11 mouse cellular contexts compared by ENCODE assay signal in genomic region chr14:51915030-51915429, GRCm38 (mm10). TPM values are rescaled to one million over a fixed set of nuclear protein-coding genes. Genes with fewer than 3 reads are reported as not detected.
DNase-seq lines count a peak whose midpoint lies in the region; ATAC-seq lines count a peak whose summit lies in the region.
"Had no signal": no experiment of that assay in that cellular context is flagged by ENCODE, and none has a peak within 500 bp of the region (broad histone marks: within the 10 kb centered on the region; RNA-seq: fewer than 3 reads in every experiment).

No protein-coding gene starts in this region.

- peaks cover 34% of the 10 kb centered on the region for H3K27me3 ChIP-seq in forebrain, embryonic 12.5 days
- H3K27me3 ChIP-seq in forebrain, embryonic 11.5 days (ENCODE audit: control insufficient read depth, insufficient read depth, low read length): peaks cover 3% of the 10 kb centered on the region
- no peaks in the 10 kb centered on the region; the same call in 1 of the 2 replicates for H3K27me3 ChIP-seq in heart, embryonic 14.5 days (ENCODE audit: control insufficient read depth, insufficient read depth, low read length)
- H3K27me3 ChIP-seq in stomach, embryonic 14.5 days (ENCODE audit: control insufficient read depth, insufficient read depth, low read length): no peaks in the 10 kb centered on the region

- DNase-seq in forebrain, embryonic 11.5 days (ENCODE audit: low spot score): no peak
- DNase-seq in lung, postnatal 10 days: peak; percentile 27
- no peak for DNase-seq in lung, postnatal 36 days
- no peak for DNase-seq in thymus, postnatal 36 days
- DNase-seq in right cerebral cortex, adult 18-20 months: no peak

- H3K4me2 ChIP-seq in forebrain, embryonic 12.5 days: peak overlapping the region; percentile 99
- H3K4me2 ChIP-seq in forebrain, embryonic 11.5 days (ENCODE audit: low read depth, low read length, severe bottlenecking): no peak overlapping the region
- peak overlapping the region; percentile 98 for H3K4me2 ChIP-seq in heart, embryonic 14.5 days (ENCODE audit: low read length)
- H3K4me2 ChIP-seq in stomach, embryonic 14.5 days (replicated peaks; ENCODE audit: low read depth, low read length): no peak overlapping the region

- H3K9ac ChIP-seq in forebrain, embryonic 12.5 days: no peak overlapping the region
- H3K9ac ChIP-seq in forebrain, embryonic 11.5 days (ENCODE audit: low read length): no peak overlapping the region
- H3K9ac ChIP-seq in heart, embryonic 14.5 days (ENCODE audit: low read length): peak overlapping the region; percentile 22; the same call in 1 of the 2 replicates
- no peak overlapping the region for H3K9ac ChIP-seq in stomach, embryonic 14.5 days (replicated peaks; ENCODE audit: low read depth, low read length)

- no peaks in the 10 kb centered on the region for H3K9me3 ChIP-seq in forebrain, embryonic 12.5 days
- no peaks in the 10 kb centered on the region for H3K9me3 ChIP-seq in forebrain, embryonic 11.5 days (ENCODE audit: control insufficient read depth, low read length)
- H3K9me3 ChIP-seq in heart, embryonic 14.5 days (ENCODE audit: control insufficient read depth, low read length): no peaks in the 10 kb centered on the region
- no peaks in the 10 kb centered on the region for H3K9me3 ChIP-seq in stomach, embryonic 14.5 days (ENCODE audit: control insufficient read depth, low read depth, low read length)

- H3K27ac ChIP-seq in forebrain, embryonic 12.5 days: peak overlapping the region; percentile 67
- no peak overlapping the region for H3K27ac ChIP-seq in forebrain, embryonic 11.5 days (ENCODE audit: low read depth, low read length)
- peak overlapping the region; percentile 92 to 96 for H3K27ac ChIP-seq in heart, embryonic 14.5 days (replicated peaks in 1 of 2; ENCODE audit: control insufficient read depth in 1 of 2, insufficient read depth in 1 of 2, low read depth in 2 of 2, low read length in 2 of 2)
- H3K27ac ChIP-seq in stomach, embryonic 14.5 days (ENCODE audit: low read length): peak overlapping the region; percentile 55; the same call in 1 of the 2 replicates

- no peak overlapping the region for H3K4me3 ChIP-seq in forebrain, embryonic 12.5 days (replicated peaks)
- H3K4me3 ChIP-seq in forebrain, embryonic 11.5 days (ENCODE audit: low read depth, low read length): no peak overlapping the region
- no peak overlapping the region for H3K4me3 ChIP-seq in heart, embryonic 14.5 days (ENCODE audit: control insufficient read depth in 1 of 2, insufficient read depth in 1 of 2, low read depth in 1 of 2, low read length in 2 of 2)
- no peak overlapping the region for H3K4me3 ChIP-seq in stomach, embryonic 14.5 days (ENCODE audit: low read depth, low read length)

- peaks cover 27% of the 10 kb centered on the region for H3K4me1 ChIP-seq in forebrain, embryonic 12.5 days
- H3K4me1 ChIP-seq in forebrain, embryonic 11.5 days (replicated peaks; ENCODE audit: control insufficient read depth, insufficient read depth, low read length): peaks cover 3% of the 10 kb centered on the region; the same call in 1 of the 2 replicates
- H3K4me1 ChIP-seq in heart, embryonic 14.5 days (ENCODE audit: control insufficient read depth in 2 of 2, insufficient read depth in 2 of 2, low read length in 2 of 2): peaks cover 13 to 24% of the 10 kb centered on the region in 2 experiments
- H3K4me1 ChIP-seq in stomach, embryonic 14.5 days (ENCODE audit: control insufficient read depth, insufficient read depth, low read length): peaks cover 7% of the 10 kb centered on the region; the same call in 1 of the 2 replicates

- ATAC-seq in forebrain, embryonic 12.5 days (ENCODE audit: low FRiP score): no peak
- ATAC-seq in forebrain, embryonic 11.5 days (replicated peaks; ENCODE audit: low FRiP score): no peak
- no peak for ATAC-seq in heart, embryonic 14.5 days (ENCODE audit: insufficient number of reproducible peaks, insufficient read depth, low FRiP score, low read depth)
- ATAC-seq in stomach, embryonic 14.5 days (ENCODE audit: insufficient number of reproducible peaks, insufficient read depth, low FRiP score, low read depth): no peak
- ATAC-seq: CD4-positive, CD25-positive, alpha-beta regulatory T cell, adult 4 months had no signal

- WGBS in forebrain, embryonic 12.5 days: 42% methylated on average over 3 of the region's 3 CpGs
- WGBS in forebrain, embryonic 11.5 days: 46% methylated on average over 3 of the region's 3 CpGs
- 2% methylated on average over 3 of the region's 3 CpGs for WGBS in heart, embryonic 14.5 days
- 26% methylated on average over 3 of the region's 3 CpGs for WGBS in stomach, embryonic 14.5 days

- no peaks in the 10 kb centered on the region for H3K36me3 ChIP-seq in forebrain, embryonic 12.5 days (replicated peaks)
- no peaks in the 10 kb centered on the region for H3K36me3 ChIP-seq in forebrain, embryonic 11.5 days (ENCODE audit: control insufficient read depth, insufficient read depth, low read length)
- H3K36me3 ChIP-seq in heart, embryonic 14.5 days (ENCODE audit: control insufficient read depth, insufficient read depth, low read length): peaks cover 13% of the 10 kb centered on the region
- H3K36me3 ChIP-seq in stomach, embryonic 14.5 days (ENCODE audit: control insufficient read depth, insufficient read depth, low read length): no peaks in the 10 kb centered on the region

RNA-seq across cellular contexts. Expression of gene Ndrg2, which starts 1.1 kb away (rescaled TPM):
- 34.2 and 41.1 TPM in 2 replicates for polyA plus RNA-seq in forebrain, embryonic 12.5 days (2016; fragmentation: Nextera tagmentation; extraction: Ambion mirVana)
- 8.9 and 11.2 TPM in 2 replicates for polyA plus RNA-seq in forebrain, embryonic 11.5 days (2014; fragmentation: Nextera tagmentation; extraction: Ambion mirVana)
- 235 and 269 TPM in 2 replicates for polyA plus RNA-seq in heart, embryonic 14.5 days (2014; fragmentation: Nextera tagmentation; extraction: Ambion mirVana)
- 54.6 and 59.3 TPM in 2 replicates for polyA plus RNA-seq in stomach, embryonic 14.5 days (2014; fragmentation: Nextera tagmentation; extraction: Ambion mirVana)

RNA-seq across cellular contexts. Expression of gene Tppp2, which starts 3.2 kb away (rescaled TPM):
- polyA plus RNA-seq in forebrain, embryonic 12.5 days (2016; fragmentation: Nextera tagmentation; extraction: Ambion mirVana): not detected in 2 replicates
- polyA plus RNA-seq in forebrain, embryonic 11.5 days (2014; fragmentation: Nextera tagmentation; extraction: Ambion mirVana): not detected in 2 replicates
- polyA plus RNA-seq in heart, embryonic 14.5 days (2014; fragmentation: Nextera tagmentation; extraction: Ambion mirVana): not detected in 2 replicates
- polyA plus RNA-seq in stomach, embryonic 14.5 days (2014; fragmentation: Nextera tagmentation; extraction: Ambion mirVana): not detected in 2 replicates
- polyA plus RNA-seq: CD4-positive, CD25-positive, alpha-beta regulatory T cell, adult 4 months; large intestine, adult 2 months; spleen, adult 2 months had no signal

RNA-seq across cellular contexts. Expression of gene Rnase13, which starts 7.5 kb away (rescaled TPM):
- polyA plus RNA-seq in forebrain, embryonic 12.5 days (2016; fragmentation: Nextera tagmentation; extraction: Ambion mirVana): not detected in 2 replicates
- not detected in 2 replicates for polyA plus RNA-seq in forebrain, embryonic 11.5 days (2014; fragmentation: Nextera tagmentation; extraction: Ambion mirVana)
- polyA plus RNA-seq in heart, embryonic 14.5 days (2014; fragmentation: Nextera tagmentation; extraction: Ambion mirVana): not detected in 2 replicates
- not detected in 2 replicates for polyA plus RNA-seq in stomach, embryonic 14.5 days (2014; fragmentation: Nextera tagmentation; extraction: Ambion mirVana)
- polyA plus RNA-seq: CD4-positive, CD25-positive, alpha-beta regulatory T cell, adult 4 months; large intestine, adult 2 months; spleen, adult 2 months had no signal

RNA-seq across cellular contexts. Expression of gene Slc39a2, which starts 22.3 kb away (rescaled TPM):
- 1.3 and 1.7 TPM in 2 replicates for polyA plus RNA-seq in forebrain, embryonic 12.5 days (2016; fragmentation: Nextera tagmentation; extraction: Ambion mirVana)
- 0.45 and 0.89 TPM in 2 replicates for polyA plus RNA-seq in forebrain, embryonic 11.5 days (2014; fragmentation: Nextera tagmentation; extraction: Ambion mirVana)
- 0.20 and 0.23 TPM in 2 replicates for polyA plus RNA-seq in heart, embryonic 14.5 days (2014; fragmentation: Nextera tagmentation; extraction: Ambion mirVana)
- polyA plus RNA-seq in stomach, embryonic 14.5 days (2014; fragmentation: Nextera tagmentation; extraction: Ambion mirVana): 0.30 and 0.55 TPM in 2 replicates

RNA-seq across cellular contexts. Expression of gene Mettl17, which starts 30.4 kb away (rescaled TPM):
- 58.2 and 66.0 TPM in 2 replicates for polyA plus RNA-seq in forebrain, embryonic 12.5 days (2016; fragmentation: Nextera tagmentation; extraction: Ambion mirVana)
- polyA plus RNA-seq in forebrain, embryonic 11.5 days (2014; fragmentation: Nextera tagmentation; extraction: Ambion mirVana): 48.1 and 60.0 TPM in 2 replicates
- polyA plus RNA-seq in heart, embryonic 14.5 days (2014; fragmentation: Nextera tagmentation; extraction: Ambion mirVana): 49.6 and 49.8 TPM in 2 replicates
- 56.3 and 63.4 TPM in 2 replicates for polyA plus RNA-seq in stomach, embryonic 14.5 days (2014; fragmentation: Nextera tagmentation; extraction: Ambion mirVana)

Comparison
In these comparisons a context has a peak if more than half of its experiments do, and no peak if none do; other contexts are left out.
1. H3K4me2 ChIP-seq: peak in forebrain, embryonic 12.5 days (single experiment) and heart, embryonic 14.5 days (single experiment); none in forebrain, embryonic 11.5 days (single experiment) and stomach, embryonic 14.5 days (single experiment).